Mouse (Mus musculus) E14TG2a.4 (cell line): ENCODE results near the gene Rcor3.

ENCODE experiments used
- CTCF ChIP-seq: conservative IDR thresholded peaks from 2 replicates; pipeline ENCODE4 v1.5.1; 2014; ENCODE audit warnings: low read length
- POU5F1 ChIP-seq: IDR thresholded peaks from 2 replicates; pipeline ENCODE4 v1.6.1; 2014; ENCODE audit warnings: low read length, borderline replicate concordance

GRCm38 (mm10) chr1:192087098-192087497 is 50.8 kb downstream of the Rcor3 start:
- TF ChIP-seq CTCF (no peak), POU5F1 (no peak)
